Mouse (Mus musculus) cortical plate, adult 2 months (tissue): ENCODE measurements around the gene Hpcal1.

Experiments
- CTCF ChIP-seq: fragments of 200-500 bp; IDR thresholded peaks from 2 replicates; pipeline ENCODE4 v1.5.1; 2011; ENCODE audit warnings: mild to moderate bottlenecking, control low read depth, low read length; ENCODE audit not compliant: insufficient read depth; ENCODE audit errors: extremely low read depth
- POLR2A ChIP-seq: fragments of 200-500 bp; IDR thresholded peaks from 2 replicates; pipeline ENCODE4 v1.6.1; 2011; ENCODE audit warnings: mild to moderate bottlenecking, low read length, control low read depth; ENCODE audit not compliant: insufficient read depth; ENCODE audit errors: extremely low read depth

DNA sequence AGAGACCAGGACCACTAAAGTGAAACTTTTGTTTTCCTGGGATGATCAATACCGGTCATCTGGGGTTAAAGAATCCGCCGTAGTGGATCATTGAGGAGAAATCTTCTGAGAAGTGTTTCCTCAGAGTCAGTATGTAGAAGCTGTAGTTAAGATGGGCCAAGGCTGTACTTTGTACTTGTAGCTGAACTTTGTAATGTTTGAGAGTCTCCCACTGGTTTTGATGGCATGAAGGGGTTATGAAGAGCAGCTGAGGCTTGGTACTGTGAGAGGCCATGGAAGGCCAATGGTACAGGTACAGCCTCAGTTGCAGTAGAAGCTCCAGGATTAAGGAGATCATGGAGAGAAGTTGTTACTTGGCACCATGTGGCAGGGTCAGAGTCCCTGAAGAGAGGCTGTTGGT lies 13.2 kb downstream of the Hpcal1 start:
- TF ChIP-seq CTCF (no peak), POLR2A (no peak)
